Mouse (Mus musculus) G1E (cell line): ENCODE measurements at regions not wholly inside any gene's neighbourhood (a gene's known extent, or its start where the extent isn't known, plus 50 kb on each side); places are given as distances from the start of the nearest gene placed in this dataset.

Experiments used
- CTCF ChIP-seq: IDR thresholded peaks from 2 replicates; pipeline ENCODE4 v1.5.1; 2012; ENCODE audit warnings: low read depth, low read length, inconsistent platforms, mixed read lengths
- GATA1 ChIP-seq: IDR thresholded peaks from 2 replicates; pipeline ENCODE4 v1.6.1; 2012; ENCODE audit warnings: borderline replicate concordance, low read length, inconsistent platforms, mixed read lengths
- POLR2AphosphoS5 ChIP-seq: IDR thresholded peaks from 2 replicates; pipeline ENCODE4 v1.6.1; 2012; ENCODE audit warnings: low read depth, low read length, inconsistent platforms; ENCODE audit not compliant: insufficient replicate concordance
- TAL1 ChIP-seq: conservative IDR thresholded peaks from 2 replicates; pipeline ENCODE4 v1.6.1; 2012; ENCODE audit warnings: low read depth, low read length, inconsistent platforms, mixed read lengths

DNA sequence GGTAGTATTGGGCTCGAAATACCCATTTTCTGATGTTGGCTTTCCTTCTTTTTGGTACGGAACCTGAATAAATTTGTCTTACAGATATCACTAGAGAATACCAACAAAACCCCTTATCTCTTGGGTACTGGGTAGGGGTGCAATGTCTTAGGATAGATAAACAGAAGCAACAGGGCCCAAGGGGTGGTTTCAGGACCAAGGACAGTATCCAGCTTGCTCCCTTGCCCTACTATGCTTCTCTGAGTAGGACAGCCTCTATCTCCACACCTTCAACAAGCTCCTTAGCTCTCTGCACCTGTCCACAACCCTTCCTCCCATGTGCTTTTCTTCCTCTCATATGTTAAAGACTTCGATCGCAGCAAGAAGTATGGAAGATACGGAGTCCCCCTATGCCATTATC is 1374.3 kb upstream of the A1bg start:
- TF ChIP-seq POLR2AphosphoS5 (no peak), GATA1 (no peak), CTCF (no peak), TAL1 (no peak)
